Mouse (Mus musculus): ENCODE data around the gene A4galt.

GRCm38 (mm10) chr15:83224136-83224766, 27.3 kb downstream of the A4galt start:
- TF ChIP-seq CTCF (IDR thresholded peaks at IDR 0.05; ENCODE audit: borderline replicate concordance, extremely low read depth, insufficient read depth, insufficient read length) (no peak), POLR2A (IDR thresholded peaks at IDR 0.05; ENCODE audit: borderline replicate concordance, extremely low read depth, insufficient read depth, insufficient read length, poor library complexity, severe bottlenecking) (no peak)

Measured in brain, embryonic 14.5 days (tissue).